Mouse (Mus musculus) right cerebral cortex, postnatal 14 days (tissue): ENCODE measurements around the gene Btbd16.

ENCODE experiments used
- DNase-seq: peaks from one replicate; pipeline ENCODE4 v3.0.0; 2022

Btbd16 gene

DNA sequence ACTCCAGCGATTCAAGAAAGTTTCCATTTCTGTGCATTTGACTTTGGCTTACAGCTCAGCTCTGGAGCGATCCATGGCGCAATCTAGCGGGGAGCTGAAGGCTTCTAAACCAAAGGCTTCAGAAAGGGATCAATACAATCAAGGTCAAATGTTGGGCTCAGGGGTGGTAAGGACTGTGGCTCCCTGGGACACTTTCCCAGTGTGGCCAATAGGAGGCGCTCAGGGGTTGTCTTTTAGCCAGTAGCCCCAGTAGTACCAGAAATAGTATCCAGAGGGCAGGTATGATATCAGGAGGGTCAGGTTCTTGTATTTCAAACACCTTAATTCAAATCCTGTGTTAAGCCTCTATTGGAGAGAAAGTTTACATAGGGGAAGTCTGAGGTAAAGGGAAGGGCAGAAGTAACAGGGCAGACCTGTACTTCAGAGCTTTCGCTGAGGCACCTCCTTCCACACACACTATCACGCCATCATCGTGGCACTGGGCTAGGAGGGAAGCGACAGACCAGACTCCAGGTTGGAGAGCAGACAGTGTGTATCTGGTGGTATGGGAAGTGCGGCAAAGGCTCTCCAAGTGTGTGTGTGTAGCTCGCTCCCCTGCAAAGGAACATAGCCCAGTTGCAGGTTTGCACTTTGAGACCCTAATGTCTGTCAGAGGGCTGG lies 568 bp upstream of the Btbd16 start:
- DNase-seq, result no peak

- no peak for DNase-seq
Observed at GRCm38 (mm10) chr7:130780866-130781419, 7.1 kb downstream of the Btbd16 start.

DNA sequence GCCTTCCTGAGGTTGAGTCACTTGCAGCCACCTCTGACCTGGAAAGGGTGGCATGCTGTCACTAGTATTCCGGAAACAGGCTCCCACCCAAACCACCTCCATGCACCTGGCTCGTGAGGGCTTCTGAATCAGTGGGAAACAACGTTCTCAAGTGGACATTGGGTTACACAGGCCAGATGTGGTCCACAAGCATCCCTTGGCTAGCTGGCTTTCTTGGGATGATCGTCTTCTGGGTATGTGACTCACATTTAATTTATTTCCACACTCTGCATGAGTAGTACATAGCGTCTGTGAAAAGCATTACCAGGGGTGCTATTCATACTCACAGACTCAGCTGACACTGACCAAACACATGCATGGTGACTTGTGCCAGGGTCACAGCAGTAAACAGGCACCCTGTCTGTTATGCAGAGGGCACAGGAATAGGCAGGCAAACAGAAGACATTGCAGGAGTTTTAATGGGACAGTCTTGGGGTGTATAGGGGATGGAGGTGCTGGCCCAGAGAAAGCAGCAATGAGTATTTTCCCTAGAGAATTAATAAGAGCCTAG lies 8.7 kb downstream of the Btbd16 start:
- DNase-seq, result no peak

DNA sequence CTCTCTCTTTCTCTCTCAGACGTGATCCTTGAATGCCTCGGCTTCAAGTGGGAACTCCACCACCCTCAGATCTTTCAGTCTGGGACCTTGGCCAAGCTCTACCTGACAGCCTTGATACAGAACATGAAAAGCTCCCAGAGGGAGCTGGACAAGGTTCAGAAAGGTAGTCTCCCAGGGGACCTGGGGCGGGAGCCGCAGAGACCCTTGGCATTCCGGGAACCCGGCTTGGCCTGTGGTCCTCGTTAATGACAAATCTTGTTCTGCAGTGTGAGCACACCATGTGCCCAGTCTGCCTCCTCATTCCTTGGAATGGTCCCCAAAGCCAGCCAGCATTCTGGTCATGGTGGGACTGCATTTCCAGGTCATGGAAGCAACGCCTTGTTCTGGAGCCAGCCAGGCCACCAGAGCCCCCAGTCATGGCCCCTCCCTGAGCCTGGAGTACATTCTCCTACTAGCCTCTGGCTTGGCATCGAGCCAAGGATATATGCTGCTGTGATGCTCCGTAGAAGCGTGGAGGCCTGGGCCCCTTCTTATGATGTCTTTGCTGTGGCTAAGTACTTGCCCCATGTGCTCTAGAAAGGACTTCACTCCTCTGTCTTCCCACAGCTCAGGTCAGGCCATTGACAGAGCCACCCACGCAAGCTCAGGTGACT lies 12.2 kb downstream of the Btbd16 start:
- DNase-seq, result no peak

DNA sequence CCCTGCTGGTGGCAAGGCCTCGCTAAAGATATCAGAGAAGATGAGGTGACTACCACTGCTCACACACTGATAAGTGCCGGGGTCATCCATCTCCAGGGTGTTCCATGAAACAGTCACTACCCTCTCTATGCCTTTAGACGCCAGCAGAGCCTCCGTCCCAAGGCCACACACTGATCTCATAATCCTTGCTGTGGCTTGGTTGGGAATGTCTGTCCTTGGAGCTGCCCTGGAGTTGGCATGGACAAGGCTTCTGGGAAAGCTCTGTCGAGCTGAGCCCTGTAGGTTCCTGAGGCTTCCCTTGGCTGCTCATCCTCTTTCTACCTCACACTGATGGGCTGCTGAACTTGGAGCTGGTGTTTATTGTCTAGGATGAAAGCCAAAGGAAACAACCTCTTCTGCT lies 12.8 kb downstream of the Btbd16 start:
- no peak for DNase-seq

GRCm38 (mm10) chr7:130787537-130787936 lies 13.7 kb downstream of the Btbd16 start:
- DNase-seq, result no peak

DNA sequence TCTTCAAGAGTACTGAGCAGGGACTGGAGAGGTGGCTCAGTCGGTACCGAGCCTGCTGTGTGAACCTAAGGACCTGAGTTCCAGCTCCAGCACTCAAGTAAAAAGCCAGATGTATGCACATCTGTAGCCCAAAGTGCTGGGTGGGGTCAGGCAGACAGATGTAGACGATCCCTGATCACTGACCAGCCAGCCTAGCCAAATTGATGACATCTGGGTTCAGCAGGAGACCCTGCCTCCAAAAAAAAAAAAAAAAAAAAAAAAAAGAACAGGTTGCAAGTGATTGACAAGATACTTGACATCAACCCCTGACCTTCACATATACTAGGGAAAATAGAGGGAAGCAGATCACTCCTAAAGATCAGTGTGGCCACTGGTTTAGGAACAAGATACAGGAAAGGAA lies 15.1 kb downstream of the Btbd16 start:
- DNase-seq, result no peak

DNA sequence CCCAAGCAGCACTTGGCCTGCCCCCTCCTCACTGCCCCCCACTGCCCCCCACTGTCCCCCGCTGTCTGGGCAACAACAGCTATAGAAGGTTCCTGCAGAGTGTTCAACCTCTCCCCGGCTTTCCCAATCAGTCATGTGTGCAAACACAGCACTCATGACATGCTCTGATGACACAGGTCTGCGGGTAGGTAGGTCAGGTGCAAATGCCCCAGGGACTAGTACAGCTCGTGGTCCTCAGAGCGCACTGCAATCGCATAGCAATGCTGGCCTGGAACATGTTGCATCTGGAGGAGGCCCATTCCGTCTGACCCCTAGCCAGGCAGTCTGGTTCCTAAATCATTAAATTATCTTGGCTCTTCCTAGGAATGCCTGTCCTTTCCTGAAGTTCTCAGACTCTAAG lies 15.6 kb downstream of the Btbd16 start:
- no peak for DNase-seq

DNA sequence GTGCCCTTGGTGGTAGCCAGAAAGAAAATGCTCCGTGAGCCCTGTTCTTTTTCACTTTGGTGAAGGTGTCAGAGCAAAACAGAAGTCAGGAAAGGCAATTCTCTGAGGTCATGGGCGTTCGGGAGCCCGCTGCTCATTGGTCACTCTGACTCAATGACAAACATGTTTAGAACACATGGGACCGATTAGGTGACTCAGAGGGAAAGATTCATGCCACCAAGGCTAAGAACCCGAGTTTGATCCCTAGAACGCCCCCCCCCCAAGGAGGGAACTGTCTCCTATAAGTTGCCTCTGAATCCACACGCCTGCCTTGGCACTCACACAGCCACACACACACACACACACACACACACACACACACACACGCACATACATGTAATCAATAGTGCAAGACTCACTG lies 19.8 kb downstream of the Btbd16 start:
- no peak for DNase-seq

GRCm38 (mm10) chr7:130796786-130797185 lies 22.9 kb downstream of the Btbd16 start:
- no peak for DNase-seq

- DNase-seq, result no peak
Observed at GRCm38 (mm10) chr7:130797524-130797923, 23.7 kb downstream of the Btbd16 start.

GRCm38 (mm10) chr7:130799418-130799817 lies 25.5 kb downstream of the Btbd16 start:
- DNase-seq, result no peak

- DNase-seq, result no peak
Observed at GRCm38 (mm10) chr7:130800681-130801080, 26.8 kb downstream of the Btbd16 start.

DNA sequence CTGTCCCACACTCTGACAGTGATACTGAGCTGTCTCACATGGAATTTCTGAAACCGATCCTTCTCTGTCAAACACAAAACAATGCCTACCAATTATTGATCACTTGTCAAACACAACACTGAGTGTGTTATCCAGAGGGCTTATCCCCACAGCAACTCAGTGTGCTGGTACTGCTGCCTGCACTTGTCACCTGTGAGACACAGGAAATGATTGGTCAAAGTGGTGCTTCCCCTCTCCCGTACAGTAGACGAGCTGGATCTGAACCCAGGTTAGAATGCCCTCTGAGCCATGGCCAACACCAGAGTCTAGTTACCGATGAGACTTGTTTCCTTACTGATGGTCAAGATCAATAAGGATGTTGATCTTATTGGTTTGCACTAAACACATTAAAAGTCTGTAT lies 27.9 kb downstream of the Btbd16 start:
- no peak for DNase-seq

- no peak for DNase-seq
Observed at GRCm38 (mm10) chr7:130803251-130803825, 29.5 kb downstream of the Btbd16 start.

DNA sequence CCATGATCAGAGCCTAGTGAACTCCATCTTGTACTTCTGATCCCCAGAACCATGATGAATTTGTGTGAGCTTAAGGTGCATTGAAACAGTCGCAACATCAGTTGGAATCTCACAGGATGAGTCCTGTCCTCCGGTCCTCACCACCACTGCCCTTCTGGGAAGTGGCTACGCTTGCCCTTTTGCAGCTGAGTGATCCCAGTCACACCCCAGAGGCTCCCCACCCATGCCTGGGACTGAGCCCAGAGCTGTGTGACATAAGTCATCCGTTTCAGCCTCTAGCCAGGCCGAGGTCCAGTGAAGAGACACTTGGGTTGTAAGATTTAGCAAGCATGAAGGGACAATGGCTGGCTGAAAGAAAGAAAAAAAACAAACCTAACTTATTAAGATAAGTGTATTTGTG lies 31.1 kb downstream of the Btbd16 start:
- no peak for DNase-seq

DNA sequence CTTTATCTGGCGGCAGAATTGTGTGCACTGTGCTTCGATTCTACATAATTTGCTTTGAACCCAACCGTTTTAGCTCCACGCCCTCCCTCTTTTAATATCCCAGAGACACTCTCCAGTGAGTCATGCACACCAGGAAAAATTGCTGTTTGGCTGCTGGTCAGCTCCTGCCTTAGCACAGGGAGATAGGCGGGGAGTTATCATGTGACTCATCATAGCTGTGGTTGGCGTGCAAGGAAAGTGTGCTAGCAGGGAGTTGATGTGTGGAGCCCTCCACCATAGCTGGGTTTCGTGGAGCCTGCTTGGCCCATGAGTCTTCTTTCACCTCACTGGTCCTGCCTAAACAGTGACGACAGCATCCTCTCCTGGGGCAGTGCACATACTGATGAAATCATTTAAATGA lies 33.9 kb downstream of the Btbd16 start:
- peak; percentile 31 for DNase-seq

DNA sequence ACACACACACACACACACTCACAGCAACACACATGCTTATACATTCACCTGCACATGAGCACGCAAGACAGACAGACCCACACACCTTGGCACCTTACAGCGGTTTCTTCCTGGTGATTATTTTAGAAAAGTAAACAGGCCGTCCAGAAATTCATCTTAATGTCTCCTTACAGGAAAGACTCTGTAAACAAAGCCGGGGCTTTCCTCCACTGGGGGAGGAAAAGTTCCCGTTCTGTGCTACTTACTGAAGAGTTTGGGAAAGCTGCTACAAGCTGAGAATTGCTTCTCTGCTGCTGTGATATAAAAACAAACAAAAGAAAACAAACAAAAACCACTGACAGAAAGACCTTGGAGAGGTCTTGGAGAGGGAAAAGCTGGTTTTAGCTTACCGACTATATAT lies 34.8 kb downstream of the Btbd16 start:
- DNase-seq, result no peak

DNA sequence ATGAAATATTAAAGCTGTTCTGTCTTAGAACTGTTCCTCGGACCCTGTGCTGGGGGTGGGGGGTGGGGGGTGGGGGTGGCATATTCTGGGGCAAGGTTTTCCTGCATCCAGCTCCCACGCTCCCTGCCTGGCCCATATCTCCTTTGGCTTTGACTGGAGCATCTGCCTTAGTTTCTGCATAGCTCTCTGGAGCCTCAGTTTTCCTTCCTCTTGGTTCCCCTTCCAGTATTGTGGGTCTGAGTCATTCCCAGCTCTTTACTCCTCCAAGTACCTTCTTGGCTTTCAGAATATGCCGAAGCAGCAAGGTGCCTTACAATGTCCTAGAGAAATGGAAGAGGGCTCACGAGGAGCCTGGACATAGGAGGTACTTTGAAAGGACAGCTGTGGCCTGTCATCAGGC lies 36.4 kb downstream of the Btbd16 start:
- DNase-seq, result no peak

DNA sequence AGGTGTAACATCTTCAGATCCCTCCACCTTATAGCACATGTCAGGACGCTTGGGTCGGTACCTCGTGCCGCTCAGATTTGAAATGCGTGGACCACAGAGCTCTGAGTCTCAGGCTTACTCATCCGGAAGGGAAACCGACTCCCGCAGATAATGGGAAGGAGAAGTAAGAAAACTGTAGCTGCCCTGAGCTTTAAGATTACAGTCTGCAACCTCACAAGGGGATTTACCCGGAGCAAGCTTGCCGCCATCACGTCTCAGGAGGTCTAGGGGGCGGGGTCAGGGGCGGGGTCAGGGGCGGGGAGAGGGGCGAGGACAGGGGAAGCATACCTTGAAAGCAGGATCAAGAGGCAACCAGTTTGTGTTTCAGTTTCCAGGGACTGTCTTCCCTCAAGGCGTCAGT lies 38.5 kb downstream of the Btbd16 start:
- no peak for DNase-seq

DNA sequence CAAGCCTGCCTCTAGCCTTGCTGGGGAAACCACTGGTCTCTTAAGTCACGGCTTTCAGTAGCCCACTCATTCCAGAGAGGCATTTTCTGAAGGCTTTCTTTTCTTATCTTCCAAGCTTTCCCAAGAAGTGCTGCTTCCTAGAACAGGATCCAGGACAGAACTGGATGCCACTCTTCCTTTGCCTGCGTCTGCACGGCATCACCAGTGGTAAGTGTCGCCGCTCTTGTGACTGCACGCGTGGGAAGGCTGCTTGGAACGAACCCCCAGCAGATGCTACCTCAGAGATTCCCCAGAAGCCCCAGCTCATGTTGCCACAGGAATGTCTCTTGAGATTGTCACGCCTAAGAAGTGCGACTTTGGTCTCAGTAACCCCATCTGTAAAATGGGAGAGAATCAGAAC lies 41.7 kb downstream of the Btbd16 start:
- peak; percentile 23 for DNase-seq

- DNase-seq, result no peak
Observed at GRCm38 (mm10) chr7:130816243-130816642, 42.4 kb downstream of the Btbd16 start.

- no peak for DNase-seq
Observed at GRCm38 (mm10) chr7:130818813-130819212, 44.9 kb downstream of the Btbd16 start.

GRCm38 (mm10) chr7:130819624-130820023 lies 45.8 kb downstream of the Btbd16 start:
- no peak for DNase-seq
